9 mouse cellular contexts compared by ENCODE assay signal in the genomic region with DNA sequence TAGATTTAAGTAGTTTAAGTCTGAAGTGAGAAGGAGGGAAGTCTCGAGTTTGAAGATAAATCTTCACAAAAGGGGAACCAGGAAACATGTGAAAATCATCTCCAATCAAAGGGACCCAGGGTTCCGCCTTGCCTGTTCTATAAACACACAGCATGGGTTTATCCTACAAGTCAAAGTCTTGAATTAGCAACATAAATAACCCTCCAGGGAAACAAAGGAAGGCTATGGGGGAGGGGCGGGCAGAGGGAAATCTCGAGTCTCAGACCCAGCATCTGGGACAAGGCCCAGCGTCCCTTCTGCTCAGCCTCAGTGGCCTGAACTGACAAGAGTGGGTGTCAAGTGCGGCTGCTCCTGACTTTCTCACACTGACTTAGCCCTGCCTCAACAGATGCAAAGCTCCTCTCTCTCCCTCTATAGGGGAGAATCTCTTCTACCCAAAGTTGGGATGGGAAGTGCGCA.
DNase-seq lines count a peak whose midpoint lies in the region; ATAC-seq lines count a peak whose summit lies in the region.
"Had no signal": no experiment of that assay in that cellular context is flagged by ENCODE, and none has a peak within 500 bp of the region (broad histone marks: within the 10 kb centered on the region; RNA-seq: fewer than 3 reads in every experiment).

No protein-coding gene starts in this region.

- H3K27me3 ChIP-seq in forebrain, embryonic 10.5 days (ENCODE audit: poor library complexity, severe bottlenecking), result no peaks in the 10 kb centered on the region
- H3K27me3 ChIP-seq in forebrain, embryonic 16.5 days (replicated peaks; ENCODE audit: control insufficient read depth, insufficient read depth, low read length), result no peaks in the 10 kb centered on the region
- no peaks in the 10 kb centered on the region for H3K27me3 ChIP-seq in forebrain, embryonic 12.5 days
- no peaks in the 10 kb centered on the region for H3K27me3 ChIP-seq in limb, embryonic 13.5 days
- H3K27me3 ChIP-seq in stomach, embryonic 15.5 days (replicated peaks), result no peaks in the 10 kb centered on the region
- H3K27me3 ChIP-seq: CH12.LX had no signal

- peak; percentile 47 for DNase-seq in forebrain, embryonic 10.5 days (ENCODE audit: extremely low spot score, low spot score)
- DNase-seq in 3134 (ENCODE audit: extremely low read depth, insufficient read length, low spot score), result peak; percentile 3
- DNase-seq in spleen, adult 12 weeks (ENCODE audit: low spot score), result no peak
- no peak for DNase-seq in gastrocnemius, postnatal 4 days (ENCODE audit: low spot score in 2 of 2)

- no peak for ATAC-seq in forebrain, embryonic 16.5 days
- ATAC-seq in forebrain, embryonic 12.5 days (ENCODE audit: low FRiP score), result peak; percentile 41; the same call in 1 of the 2 replicates
- peak; percentile 46 for ATAC-seq in limb, embryonic 13.5 days (ENCODE audit: low FRiP score, low read depth)
- ATAC-seq in stomach, embryonic 15.5 days (ENCODE audit: insufficient read depth, low FRiP score, low read depth), result peak; percentile 85

- H3K4me1 ChIP-seq in forebrain, embryonic 10.5 days, result peaks cover 10% of the 10 kb centered on the region
- no peaks in the 10 kb centered on the region for H3K4me1 ChIP-seq in forebrain, embryonic 16.5 days (replicated peaks; ENCODE audit: control insufficient read depth, insufficient read depth, low read length)
- H3K4me1 ChIP-seq in forebrain, embryonic 12.5 days, result peaks cover 3% of the 10 kb centered on the region; the same call in 1 of the 2 replicates
- H3K4me1 ChIP-seq in limb, embryonic 13.5 days, result peaks cover 5% of the 10 kb centered on the region; the same call in 1 of the 2 replicates
- H3K4me1 ChIP-seq in stomach, embryonic 15.5 days, result no peaks in the 10 kb centered on the region; the same call in 1 of the 2 replicates

- 33% methylated on average over 7 of the region's 7 CpGs for WGBS in forebrain, embryonic 10.5 days
- WGBS in forebrain, embryonic 16.5 days, result 30% methylated on average over 7 of the region's 7 CpGs
- WGBS in forebrain, embryonic 12.5 days, result 27% methylated on average over 7 of the region's 7 CpGs
- WGBS in limb, embryonic 13.5 days, result 22% methylated on average over 7 of the region's 7 CpGs
- 26% methylated on average over 7 of the region's 7 CpGs for WGBS in stomach, embryonic 15.5 days

- H3K36me3 ChIP-seq in forebrain, embryonic 10.5 days (replicated peaks), result no peaks in the 10 kb centered on the region
- H3K36me3 ChIP-seq in forebrain, embryonic 16.5 days (ENCODE audit: control insufficient read depth, insufficient read depth), result no peaks in the 10 kb centered on the region
- H3K36me3 ChIP-seq in forebrain, embryonic 12.5 days (replicated peaks), result no peaks in the 10 kb centered on the region
- H3K36me3 ChIP-seq in limb, embryonic 13.5 days, result no peaks in the 10 kb centered on the region
- H3K36me3 ChIP-seq in stomach, embryonic 15.5 days, result no peaks in the 10 kb centered on the region

- H3K4me3 ChIP-seq in forebrain, embryonic 10.5 days, result no peak overlapping the region
- H3K4me3 ChIP-seq in forebrain, embryonic 16.5 days (replicated peaks; ENCODE audit: low read length), result no peak overlapping the region
- no peak overlapping the region for H3K4me3 ChIP-seq in forebrain, embryonic 12.5 days (replicated peaks)
- no peak overlapping the region for H3K4me3 ChIP-seq in limb, embryonic 13.5 days
- no peak overlapping the region for H3K4me3 ChIP-seq in stomach, embryonic 15.5 days (replicated peaks)

- no peaks in the 10 kb centered on the region for H3K9me3 ChIP-seq in forebrain, embryonic 10.5 days
- no peaks in the 10 kb centered on the region for H3K9me3 ChIP-seq in forebrain, embryonic 16.5 days (ENCODE audit: control insufficient read depth, low read length)
- H3K9me3 ChIP-seq in forebrain, embryonic 12.5 days, result no peaks in the 10 kb centered on the region
- H3K9me3 ChIP-seq in limb, embryonic 13.5 days, result no peaks in the 10 kb centered on the region
- H3K9me3 ChIP-seq in stomach, embryonic 15.5 days, result no peaks in the 10 kb centered on the region

- H3K27ac ChIP-seq in forebrain, embryonic 10.5 days, result peak overlapping the region; percentile 45; the same call in 1 of the 2 replicates
- no peak overlapping the region for H3K27ac ChIP-seq in forebrain, embryonic 16.5 days (ENCODE audit: low read length)
- no peak overlapping the region for H3K27ac ChIP-seq in forebrain, embryonic 12.5 days
- H3K27ac ChIP-seq in limb, embryonic 13.5 days, result no peak overlapping the region; the same call in 1 of the 2 replicates
- peak overlapping the region; percentile 65; the same call in 1 of the 2 replicates for H3K27ac ChIP-seq in stomach, embryonic 15.5 days

- H3K9ac ChIP-seq in forebrain, embryonic 16.5 days (replicated peaks; ENCODE audit: low read depth, low read length), result no peak overlapping the region
- no peak overlapping the region for H3K9ac ChIP-seq in forebrain, embryonic 12.5 days
- H3K9ac ChIP-seq in limb, embryonic 13.5 days, result no peak overlapping the region
- no peak overlapping the region for H3K9ac ChIP-seq in stomach, embryonic 15.5 days

- H3K4me2 ChIP-seq in forebrain, embryonic 16.5 days (ENCODE audit: low read length), result no peak overlapping the region
- no peak overlapping the region for H3K4me2 ChIP-seq in forebrain, embryonic 12.5 days
- peak overlapping the region; percentile 34 for H3K4me2 ChIP-seq in limb, embryonic 13.5 days (replicated peaks)
- H3K4me2 ChIP-seq in stomach, embryonic 15.5 days, result peak overlapping the region; percentile 22

Comparison
In these comparisons a context has a peak if more than half of its experiments do, and no peak if none do; other contexts are left out.
1. H3K27ac ChIP-seq: peak in forebrain, embryonic 10.5 days (single experiment) and stomach, embryonic 15.5 days (single experiment); none in forebrain, embryonic 16.5 days (single experiment), forebrain, embryonic 12.5 days (single experiment) and limb, embryonic 13.5 days (single experiment).
2. DNase-seq: peak in forebrain, embryonic 10.5 days (single experiment) and 3134 (single experiment); none in spleen, adult 12 weeks (single experiment) and gastrocnemius, postnatal 4 days (0 of 2).
3. H3K4me2 ChIP-seq: peak in limb, embryonic 13.5 days (single experiment) and stomach, embryonic 15.5 days (single experiment); none in forebrain, embryonic 16.5 days (single experiment) and forebrain, embryonic 12.5 days (single experiment).